Mouse (Mus musculus) layer of hippocampus, adult 9-10 months (tissue): ENCODE measurements around the gene Rptor.

Source experiments
- DNase-seq: peaks from one replicate; pipeline ENCODE4 v3.0.0; 2022; ENCODE audit warnings: low spot score

The Rptor gene

GRCm38 (mm10) chr11:119863421-119863821, 260.7 kb downstream of the Rptor start:
- DNase-seq: no peak

DNA sequence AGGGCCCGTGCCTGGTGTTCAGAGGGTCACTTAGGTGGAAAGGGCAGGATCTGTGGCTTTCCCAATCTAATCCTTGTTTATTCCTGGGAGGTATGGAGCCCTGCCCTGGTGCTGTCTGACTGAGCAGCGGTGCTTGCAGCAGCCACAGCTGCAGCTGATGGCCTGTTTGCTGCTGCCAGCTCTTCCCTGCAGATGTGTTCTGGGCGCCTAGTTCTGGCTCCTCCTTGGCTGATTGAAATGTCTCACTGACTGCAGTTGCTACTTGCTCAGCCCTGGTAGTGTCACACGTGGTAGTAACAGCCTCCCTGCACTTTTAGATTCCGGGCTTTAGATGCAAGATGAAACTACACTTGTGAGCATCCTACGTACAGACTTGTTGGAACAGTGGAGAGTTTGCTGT, 264.1 kb downstream of the Rptor start:
- DNase-seq: no peak

DNA sequence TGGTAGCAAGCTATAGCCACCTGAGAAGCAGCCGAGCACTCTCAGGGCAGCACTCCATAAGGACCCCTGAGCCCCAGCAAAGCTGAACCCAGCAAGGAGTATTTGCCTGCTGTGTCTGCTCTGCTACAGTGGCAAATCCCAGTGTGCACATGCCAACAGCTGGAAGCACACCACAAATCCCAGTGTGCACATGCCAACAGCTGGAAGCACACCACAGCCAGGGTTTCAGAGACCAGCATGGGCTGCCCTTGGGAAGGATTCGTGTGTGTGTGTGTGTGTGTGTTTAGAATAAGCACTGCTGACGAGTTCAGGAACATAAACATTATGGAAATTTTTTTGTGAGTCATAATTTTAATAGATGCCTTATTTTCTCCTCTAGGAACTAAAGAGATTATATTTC, 265.4 kb downstream of the Rptor start:
- no peak for DNase-seq

DNA sequence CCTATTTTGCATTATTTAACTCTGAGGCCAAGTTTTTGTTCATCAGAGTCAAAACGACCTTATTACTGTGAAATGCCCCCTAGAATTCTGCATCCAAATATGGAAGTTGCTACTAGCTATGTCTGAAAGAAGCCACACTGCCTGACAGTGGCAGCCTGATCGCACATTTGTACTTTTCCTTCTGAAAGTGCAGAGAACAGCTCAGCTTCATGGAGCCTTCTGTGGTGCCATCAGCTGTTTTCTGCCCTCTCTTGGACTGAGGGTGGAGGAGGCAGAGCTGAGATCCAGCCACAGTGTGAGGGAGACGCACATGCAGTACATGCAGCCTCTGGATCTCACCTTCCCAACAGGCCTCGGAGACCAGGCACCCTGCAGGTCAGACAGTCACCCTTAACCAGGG, 265.9 kb downstream of the Rptor start:
- no peak for DNase-seq

DNA sequence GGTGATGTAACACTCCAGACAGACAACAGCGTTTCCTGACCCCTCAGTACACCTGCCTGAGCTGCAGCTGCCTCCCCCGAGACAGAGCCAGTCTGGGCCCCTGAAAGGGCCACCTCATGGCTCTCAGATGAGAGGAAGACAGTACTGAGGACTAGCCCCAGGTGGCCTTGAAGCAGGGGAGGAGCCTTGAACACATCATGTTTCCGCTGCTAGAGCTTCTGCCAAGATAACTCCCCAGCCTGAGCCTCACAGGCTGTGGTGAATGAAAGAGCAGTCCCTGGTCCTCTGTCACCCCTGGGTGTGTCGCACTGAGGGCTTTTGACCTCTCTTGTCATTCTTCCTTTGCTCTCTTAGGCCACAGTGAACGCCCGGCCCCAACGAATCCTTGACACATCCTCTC, 268.4 kb downstream of the Rptor start:
- DNase-seq: no peak

- no peak for DNase-seq
Measured at GRCm38 (mm10) chr11:119873643-119874042, 270.9 kb downstream of the Rptor start.

DNA sequence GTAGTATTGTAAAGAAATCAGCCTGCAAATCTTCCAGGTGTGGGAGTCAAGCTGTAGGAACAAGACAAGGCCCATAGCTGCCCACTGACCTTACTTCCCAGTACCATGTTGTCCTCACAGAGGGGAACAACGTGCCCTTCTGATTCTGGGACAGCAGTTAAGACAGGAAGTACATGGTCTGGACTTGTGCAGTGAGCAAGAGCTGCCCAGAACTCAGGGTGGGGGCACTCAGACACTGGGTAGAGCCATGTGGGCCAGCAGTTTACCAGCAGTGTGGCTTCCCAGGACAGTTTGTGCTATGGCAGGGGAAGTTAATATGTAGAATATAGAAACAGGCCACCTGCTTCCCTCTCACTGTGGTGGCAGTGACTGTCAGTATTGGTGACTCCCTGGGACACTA, 272.1 kb downstream of the Rptor start:
- DNase-seq: no peak

DNA sequence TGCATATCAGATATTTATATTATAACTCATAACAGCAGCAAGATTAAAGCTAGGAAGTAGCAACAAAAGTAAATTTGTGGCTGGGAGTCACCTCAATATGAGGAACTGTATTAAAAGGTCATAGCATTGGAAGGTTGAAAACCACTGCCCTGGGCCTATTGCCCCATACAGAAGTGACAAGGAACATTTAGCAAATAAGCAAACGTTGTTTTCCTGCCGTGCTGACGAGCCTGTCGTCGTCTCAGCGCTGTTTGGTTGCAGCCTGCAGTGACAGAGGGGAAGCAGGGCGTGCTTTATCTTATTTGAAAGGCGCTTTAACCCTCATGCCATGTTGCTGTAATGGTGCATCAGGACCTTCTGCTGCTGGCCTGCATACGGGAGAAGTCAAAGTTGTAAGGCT, 273.0 kb downstream of the Rptor start:
- DNase-seq: no peak

DNA sequence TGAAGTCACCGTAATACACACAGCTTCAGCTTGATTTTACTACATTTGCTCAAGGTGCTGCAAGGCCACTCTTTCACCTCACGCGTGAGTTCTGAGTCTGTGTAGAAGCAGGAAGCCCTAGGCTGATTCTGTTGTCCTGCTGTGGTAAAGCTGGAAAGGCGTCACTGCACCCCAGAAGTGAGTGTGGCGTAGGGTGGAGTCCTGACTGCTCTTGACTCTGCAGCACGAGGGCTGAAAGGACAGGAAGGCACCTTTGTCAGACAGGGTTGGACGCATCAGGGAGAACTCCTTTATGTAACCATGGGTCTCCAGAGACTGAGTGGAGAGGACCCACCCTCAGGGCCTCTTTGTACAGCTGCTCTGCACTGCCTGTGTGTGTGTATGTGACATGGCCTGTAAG, 274.4 kb downstream of the Rptor start:
- no peak for DNase-seq

DNA sequence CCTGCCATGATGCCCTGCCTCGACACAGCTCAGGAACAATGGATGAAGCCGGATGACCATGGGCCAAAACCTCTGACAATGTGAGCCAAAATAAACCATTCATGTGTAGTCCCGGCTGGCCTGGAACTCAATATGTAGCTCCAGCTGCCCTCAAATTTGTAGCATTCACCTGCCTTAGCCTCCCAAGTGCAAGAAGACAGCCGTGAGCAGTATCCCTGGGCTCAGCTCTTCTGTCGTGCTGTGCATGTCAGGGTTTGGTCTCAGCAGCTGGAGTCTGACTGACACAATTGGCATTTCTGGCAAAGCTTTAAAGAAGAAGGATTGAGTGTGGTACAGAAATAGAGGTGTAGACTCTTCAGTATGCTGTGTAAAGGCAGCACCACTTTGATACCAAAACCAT, 276.9 kb downstream of the Rptor start:
- DNase-seq: no peak

DNA sequence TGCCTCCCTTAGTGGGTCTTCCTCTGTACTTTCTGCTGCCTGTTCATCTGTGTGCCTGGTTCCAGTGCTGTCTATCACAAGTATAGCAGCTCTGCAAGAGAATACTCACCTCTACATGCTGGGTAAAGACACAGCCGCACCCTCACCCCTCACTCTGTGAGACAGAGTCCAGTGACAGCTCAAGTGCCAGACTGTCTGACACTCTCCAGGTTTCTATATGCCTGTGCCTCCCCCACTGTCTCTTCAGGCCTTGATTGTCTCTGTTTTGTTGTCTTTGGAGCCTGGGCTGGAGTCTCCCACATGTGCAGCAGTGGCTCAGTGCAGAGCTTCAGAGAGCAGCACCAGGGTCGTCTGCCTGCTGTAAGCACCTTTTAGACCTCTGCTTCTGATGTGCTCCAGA, 280.9 kb downstream of the Rptor start:
- no peak for DNase-seq

GRCm38 (mm10) chr11:119889966-119890365, 287.3 kb downstream of the Rptor start:
- no peak for DNase-seq

- no peak for DNase-seq
Measured at GRCm38 (mm10) chr11:119891601-119892215, 289.0 kb downstream of the Rptor start.

DNA sequence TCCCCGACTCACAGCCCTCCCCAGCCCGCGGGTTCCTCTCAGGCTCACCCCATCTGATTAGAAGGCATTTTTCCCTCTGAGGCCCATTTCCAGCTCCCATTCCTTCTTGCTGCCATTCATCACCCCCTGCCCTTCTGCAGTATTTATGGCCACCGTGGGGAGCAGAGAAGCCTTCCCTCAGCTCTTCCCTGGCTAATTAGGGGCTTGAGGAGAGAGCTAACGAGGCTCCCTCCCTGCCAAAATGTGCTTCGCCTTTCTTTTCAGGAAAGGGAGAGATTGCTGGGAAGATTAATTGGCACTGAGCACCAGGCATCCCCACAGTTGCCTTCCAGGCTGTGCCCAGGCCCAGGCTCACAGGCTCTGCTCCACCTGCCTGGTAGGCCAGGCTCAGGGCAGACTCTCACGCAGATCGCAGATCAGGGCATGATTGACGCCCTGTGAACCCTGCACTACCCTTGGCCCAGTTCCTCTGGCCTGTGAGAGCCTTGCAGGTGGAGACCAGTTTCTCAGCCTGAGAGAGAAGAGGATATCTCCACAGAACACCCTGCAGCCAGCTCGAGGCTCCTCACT, 291.0 kb downstream of the Rptor start:
- DNase-seq: no peak

GRCm38 (mm10) chr11:119894634-119895033, 291.9 kb downstream of the Rptor start:
- DNase-seq: no peak

GRCm38 (mm10) chr11:119897041-119897440, 294.3 kb downstream of the Rptor start:
- no peak for DNase-seq

DNA sequence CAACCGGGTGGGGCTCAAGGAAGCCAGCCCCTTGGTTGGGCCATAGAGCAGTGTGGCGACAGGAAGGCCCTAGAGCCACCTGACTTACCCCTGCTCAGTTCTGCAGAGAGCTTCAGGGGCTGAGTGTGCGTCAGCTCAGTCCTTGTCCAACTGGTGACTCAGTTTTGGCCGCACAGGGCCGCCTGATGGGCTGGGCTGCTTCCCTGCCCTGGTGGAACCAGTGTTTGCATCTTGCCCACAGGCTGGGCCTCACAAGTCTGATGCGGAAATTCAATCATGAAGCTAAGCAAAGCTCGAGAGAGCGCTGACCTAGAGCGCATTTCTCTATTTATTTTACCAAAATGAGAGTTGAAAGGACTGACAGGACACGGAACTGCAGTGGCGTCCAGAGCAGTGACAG, 296.3 kb downstream of the Rptor start:
- DNase-seq: no peak

DNA sequence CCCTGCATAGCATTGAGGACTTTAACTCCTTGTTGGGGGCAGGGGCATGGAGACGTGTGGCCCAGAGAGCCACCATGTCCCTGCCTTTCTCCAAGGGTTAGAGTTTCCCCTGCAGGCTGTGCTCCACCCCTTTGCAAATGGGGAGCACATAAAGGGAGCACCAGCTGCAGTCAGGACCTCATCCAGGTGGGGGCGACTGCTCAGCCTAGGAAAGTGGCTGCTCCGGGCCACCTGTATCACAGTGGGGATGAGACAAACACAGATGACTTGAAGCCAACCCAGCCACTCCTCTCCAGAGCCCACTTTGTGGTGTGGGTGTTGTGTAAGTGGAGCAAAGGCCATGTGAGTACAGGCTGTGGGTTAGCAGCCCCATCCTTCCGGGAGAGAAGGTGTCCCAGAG, 298.5 kb downstream of the Rptor start:
- no peak for DNase-seq

- no peak for DNase-seq
Measured at GRCm38 (mm10) chr11:119902891-119903290, 300.2 kb downstream of the Rptor start.

- DNase-seq: peak; percentile 61
Measured at GRCm38 (mm10) chr11:119904621-119905286, 302.0 kb downstream of the Rptor start.

DNA sequence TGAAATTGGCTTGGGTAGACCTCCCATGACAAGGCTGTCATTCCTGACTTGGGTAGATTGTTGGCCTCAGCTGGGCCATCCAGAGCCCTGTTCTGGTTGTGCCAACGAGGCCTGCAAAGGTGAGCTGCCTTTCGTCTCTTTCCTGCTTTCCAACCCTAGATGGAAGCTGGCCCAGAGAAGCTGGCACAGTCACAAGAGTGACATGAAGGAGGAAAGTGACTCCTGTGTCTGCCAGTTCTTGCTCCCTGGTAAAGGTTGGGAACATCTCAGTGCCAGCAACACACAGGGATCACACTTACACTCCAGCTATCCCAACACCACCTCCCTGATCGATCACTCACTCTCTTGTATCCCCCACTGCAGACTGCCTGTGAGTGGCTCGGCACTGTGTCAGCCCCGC, 303.1 kb downstream of the Rptor start:
- no peak for DNase-seq

GRCm38 (mm10) chr11:119907006-119907650, 304.4 kb downstream of the Rptor start:
- no peak for DNase-seq

DNA sequence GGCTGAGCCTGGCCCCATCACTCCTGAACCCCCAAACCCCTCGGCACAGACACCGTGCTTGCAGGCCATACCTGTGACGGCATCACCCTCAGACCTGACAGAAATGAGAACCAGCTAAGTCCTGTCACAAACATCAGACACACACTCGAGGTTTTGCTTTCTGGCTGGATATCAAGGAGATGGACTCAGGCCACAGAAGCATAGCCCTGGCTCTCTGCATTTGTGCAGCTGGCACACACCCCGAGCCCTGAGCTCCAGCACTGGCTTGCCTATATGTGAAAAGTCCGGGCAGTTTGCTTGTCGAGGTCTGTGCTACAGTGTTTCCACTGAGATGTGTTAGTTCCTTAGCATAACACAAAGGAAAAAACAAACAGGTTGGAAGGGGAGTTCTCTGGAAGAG, 305.0 kb downstream of the Rptor start:
- DNase-seq: no peak
